Mouse (Mus musculus) spleen, adult 2 months (tissue): ENCODE measurements around the gene Lrrc42.

Source experiments
- CTCF ChIP-seq: fragments of 200-500 bp; IDR thresholded peaks from 2 replicates; pipeline ENCODE4 v1.5.1; 2011; ENCODE audit warnings: mild to moderate bottlenecking, inconsistent platforms; ENCODE audit not compliant: insufficient read depth, insufficient read length, insufficient replicate concordance; ENCODE audit errors: extremely low read depth
- POLR2A ChIP-seq: fragments of 200-500 bp; IDR thresholded peaks from 2 replicates; pipeline ENCODE4 v1.6.1; 2011; ENCODE audit warnings: low read depth, low read length, inconsistent platforms

DNA sequence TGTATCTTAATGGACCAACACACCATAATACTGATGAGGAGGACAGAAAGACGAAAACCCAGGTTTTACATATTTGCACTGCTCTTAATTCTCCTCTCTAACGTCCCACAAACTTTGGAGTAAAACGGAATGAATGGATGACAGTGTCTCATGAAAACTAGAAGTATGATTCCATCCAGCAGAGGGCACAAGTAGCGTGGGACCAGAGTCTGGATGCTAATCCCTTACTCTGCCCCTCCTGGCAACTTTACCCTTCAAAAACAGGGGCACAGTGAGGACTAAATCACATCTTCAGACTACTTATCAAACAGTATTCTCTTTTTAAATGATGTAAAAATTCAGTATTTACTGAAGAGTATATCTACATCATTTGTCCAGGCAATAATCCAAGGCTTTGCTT, 2.8 kb downstream of the Lrrc42 start:
- TF ChIP-seq CTCF, result peak; percentile 36; the same call in 1 of the 2 replicates
- no peak for TF ChIP-seq POLR2A
